Mouse (Mus musculus) yolk sac, embryonic 10.5 days (tissue): ENCODE measurements around the gene Phldb1.

Source experiments
- DNase-seq: peaks from one replicate; pipeline ENCODE4 v3.0.0-alpha.2; 2017; ENCODE audit warnings: low spot score

Gene Phldb1

DNA sequence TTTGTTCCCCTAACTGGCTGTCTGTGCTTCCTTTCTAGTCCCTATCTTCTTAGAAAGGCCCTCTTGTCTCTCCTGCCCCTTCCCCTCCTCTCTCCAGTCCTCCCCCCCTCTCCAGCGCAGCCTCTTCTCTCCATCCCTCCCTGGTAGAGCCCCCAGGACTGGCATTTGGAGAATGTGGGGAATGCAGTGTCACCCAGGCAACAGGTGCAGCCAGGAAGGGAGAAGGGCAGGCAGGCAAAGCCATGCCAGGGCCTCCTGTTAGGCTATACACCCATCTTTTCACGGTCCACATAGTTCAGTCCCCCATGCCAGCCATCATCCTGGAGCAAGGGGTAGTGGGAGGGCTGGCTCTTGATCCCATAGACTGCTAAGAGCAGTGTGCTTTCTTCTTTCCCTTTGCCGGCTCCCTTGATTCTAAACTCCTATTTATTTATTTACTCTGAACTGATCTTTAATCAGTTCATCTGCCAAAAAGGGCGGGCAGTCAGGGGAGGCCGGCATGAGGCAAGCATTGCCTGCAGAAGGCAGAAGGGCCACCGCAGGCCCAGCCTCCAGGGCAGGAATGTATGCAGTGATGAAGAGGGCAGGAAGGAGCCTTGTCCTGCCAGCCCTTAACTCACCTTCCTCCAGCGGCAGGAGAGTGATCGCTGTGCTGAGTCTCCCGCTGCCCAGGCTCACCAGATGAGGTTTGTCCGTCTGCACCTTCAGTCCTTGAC is 8.4 kb downstream of the Phldb1 start:
- DNase-seq: no peak

DNA sequence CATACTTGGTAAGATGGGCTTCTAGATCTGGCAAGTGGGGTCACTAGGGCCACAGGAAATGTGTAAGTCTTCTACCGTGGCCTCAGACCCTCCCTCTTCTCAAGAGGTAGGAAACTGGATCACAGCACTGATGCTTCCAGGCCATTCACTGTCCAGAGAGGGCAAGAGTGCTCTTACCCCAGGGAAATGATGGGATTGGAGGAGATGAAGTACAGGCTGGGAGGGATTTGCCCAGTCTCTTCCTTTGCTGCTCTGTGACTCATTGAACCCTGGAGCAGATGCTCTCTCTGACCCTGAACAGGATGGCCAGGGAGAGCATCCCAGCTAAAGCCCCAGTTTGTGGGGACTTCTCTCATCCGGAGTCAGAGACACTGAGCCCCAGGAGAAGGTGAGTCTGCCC is 10.3 kb downstream of the Phldb1 start:
- no peak for DNase-seq

DNA sequence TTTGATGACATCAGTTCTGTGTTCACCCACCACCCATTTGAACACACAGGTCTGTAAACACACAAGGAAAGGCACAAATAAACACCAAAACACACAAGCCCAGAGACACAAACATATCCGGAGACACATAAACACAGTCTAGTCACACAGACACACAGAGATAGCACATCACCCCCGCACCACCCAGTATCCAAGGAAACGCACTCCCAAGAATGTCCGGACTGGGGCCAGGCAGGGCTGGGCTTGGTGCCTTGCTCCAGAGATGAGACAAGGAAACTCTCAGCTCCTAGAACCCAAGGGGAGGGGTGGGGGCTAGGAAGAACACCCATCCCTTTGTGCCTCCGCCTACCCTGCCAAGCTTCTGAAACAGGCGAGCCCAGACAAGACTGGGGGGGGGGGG is 10.8 kb downstream of the Phldb1 start:
- DNase-seq: peak; percentile 24

DNA sequence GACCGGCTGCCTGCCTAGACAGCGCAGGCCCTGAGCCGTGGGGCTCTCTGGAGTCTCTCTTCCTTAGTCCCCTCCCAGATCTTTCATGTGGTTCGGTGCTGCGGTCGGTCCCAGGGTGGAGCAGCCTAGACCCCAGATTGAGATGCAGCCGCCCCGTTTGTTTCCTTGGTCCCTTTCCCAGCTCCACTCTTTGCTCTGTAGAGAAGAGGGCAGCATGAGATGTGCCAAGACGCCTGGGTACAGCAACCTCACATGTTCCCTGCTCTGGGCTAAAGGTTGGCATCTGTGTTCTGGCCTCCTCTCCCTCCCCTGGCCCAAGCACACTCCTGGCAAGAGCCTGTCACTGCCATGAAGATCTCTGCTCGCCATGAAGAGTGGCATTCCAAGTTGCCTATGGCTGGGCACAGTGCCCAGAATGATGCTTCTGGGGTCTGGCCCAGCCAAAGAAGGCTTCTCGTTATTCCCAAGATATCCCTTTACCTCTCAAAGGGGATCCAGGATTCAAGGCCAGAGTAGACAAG is 11.4 kb downstream of the Phldb1 start:
- DNase-seq: no peak

DNA sequence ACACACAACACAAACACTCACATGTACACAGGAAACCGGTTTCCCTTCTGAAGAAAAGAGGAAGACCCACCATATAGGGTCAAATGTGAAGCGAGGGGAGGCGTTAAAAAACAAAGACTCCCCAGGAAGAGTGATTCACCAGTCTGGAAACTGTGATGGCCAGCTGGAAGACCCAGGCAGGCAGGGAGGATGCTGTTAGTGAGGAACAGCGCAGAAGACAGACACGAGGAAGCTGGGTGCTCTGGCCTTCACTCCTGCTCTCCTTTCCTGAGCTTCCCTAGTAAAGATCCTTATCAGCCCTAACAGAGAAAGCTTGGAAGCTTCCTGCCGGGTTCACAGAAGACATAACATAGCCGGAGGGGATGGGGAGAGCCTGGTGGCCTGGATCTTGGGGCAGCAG is 12.0 kb downstream of the Phldb1 start:
- DNase-seq: no peak

DNA sequence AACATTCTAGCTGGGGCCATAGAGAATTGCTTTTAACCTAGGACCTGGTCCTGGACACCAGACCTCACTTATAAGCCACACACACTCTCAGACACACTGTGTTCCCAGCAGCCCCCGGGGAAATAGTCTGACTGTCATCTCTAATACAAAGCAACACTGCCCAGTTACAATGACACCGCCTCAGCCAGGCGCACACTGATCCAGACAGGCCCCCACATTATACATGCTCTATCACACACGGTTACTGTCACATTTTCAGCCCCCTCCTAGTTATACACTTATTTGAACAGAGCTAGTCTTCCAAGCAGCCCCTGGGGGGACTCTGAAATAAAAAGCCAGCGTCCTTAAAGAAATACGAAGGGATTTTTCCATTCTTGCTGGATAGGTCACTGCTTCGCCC is 12.4 kb downstream of the Phldb1 start:
- no peak for DNase-seq

DNA sequence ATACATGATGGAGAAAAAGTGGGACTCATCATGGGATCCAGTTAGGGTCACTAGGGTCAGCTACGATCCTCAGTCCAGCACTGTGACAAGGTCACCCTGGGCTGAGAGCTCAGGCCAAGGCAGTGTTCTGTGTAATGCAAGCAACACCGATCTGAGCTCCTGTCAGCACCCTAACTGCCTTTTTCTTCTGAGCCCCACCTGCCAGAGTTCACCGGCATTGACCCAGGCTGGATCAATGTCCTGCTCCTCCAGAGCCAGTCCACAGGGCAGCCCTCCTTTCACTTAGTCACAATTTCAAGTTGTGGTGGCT is 13.2 kb downstream of the Phldb1 start:
- no peak for DNase-seq

DNA sequence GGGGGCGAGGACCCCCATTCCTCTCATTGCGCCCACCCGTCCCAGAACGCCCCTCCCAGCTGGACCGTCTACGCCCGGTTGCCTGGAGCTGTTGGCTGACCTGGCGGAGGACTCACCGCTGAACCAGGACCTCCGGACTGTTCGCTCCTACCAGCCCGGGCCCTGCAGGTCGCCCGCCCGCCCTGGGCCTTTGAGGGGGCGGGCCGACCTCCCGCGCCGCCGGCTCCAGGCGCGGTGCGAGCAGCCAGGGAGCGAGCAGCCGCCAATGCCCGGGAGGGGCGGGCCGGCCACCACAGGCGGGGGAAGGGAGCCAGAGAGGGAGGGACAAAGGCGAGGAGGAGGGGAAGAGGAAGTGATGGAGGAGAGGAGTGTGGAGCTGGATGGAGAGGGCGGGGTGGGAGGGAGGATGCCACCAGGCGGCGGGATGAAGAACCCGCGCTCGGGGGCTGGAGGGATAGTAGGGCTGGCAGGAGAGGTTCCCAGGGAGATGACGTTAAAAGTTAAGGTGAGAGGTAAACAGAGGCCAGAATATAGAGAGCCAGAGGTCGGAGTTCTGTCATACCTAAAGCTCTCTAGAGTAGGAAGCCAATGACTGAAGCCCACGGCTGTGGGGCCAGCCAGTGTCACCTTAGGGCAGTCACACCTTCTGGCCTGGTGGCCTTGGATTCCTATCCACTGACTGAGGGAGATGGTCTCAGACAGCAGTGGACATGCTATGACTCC is 13.7 kb downstream of the Phldb1 start:
- peak; percentile 91 for DNase-seq

DNA sequence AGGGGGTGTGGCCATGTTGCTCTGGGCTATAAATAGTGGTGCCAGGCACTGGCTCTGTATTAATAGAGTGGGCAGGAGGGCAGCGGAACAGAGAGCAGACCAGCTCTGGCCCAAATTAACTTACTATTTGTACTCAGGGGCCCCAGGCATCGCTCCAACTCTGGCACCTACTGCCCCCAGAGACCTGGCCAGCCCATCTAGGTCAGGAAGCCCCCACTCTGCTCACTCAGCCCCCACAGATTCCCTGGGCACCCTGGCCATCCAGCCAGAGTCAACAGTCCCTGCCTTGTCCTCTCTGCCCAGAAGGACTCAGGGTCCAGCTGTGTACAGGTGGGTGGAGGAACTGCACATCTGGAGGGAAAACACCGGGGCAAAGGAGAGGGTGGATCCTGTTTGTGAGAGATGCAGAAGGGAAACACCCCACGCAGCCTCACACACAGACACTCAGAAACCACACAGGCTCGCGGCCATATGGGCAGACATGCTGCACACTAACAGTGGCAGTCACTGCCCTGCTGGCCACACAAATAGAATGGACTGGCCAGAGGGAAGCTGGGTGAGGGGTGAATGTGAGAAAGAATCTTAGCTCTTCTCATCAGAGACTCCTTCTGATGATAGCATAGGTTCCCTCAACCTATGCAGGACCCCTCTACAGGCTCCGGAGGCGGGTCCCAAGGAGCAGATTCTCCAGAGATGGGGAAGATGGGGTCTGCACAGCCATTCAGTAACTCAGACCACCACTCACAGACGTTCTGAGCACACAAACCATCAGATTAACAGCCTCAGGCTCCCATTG is 14.4 kb downstream of the Phldb1 start:
- DNase-seq: no peak

DNA sequence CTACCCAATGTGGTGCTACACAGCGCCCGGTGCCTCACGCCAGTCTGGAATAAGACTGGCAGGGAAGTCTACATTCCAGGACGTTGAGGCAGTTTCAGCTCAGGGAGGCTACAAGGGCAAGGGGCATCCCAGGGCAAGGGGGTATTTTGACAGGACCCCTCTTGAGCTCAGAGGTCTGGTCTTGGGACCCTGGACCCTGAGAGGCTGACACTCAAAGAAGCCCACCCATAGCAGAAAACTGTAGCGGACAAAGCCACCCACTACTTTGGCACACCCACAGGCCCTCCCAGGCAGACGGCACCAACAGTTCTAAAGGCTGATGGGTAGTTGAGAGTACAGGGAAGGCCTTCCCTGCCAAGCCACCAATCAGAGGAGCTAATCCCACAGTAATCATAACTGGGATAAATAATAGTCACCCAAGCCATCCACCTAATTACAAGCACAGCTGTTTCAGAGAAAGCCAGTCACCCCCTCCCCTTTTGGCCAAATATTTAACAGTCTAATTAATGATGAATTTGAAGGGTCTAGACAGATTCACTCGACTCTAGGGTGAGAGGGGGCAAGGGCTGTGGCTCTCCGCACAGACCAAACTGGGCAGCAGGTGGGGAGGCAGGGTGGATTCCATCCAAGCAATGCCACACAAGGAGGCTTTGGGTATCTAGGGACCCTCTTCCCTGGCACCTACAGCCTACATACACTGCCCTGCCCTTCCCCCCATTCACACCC is 15.2 kb downstream of the Phldb1 start:
- no peak for DNase-seq

DNA sequence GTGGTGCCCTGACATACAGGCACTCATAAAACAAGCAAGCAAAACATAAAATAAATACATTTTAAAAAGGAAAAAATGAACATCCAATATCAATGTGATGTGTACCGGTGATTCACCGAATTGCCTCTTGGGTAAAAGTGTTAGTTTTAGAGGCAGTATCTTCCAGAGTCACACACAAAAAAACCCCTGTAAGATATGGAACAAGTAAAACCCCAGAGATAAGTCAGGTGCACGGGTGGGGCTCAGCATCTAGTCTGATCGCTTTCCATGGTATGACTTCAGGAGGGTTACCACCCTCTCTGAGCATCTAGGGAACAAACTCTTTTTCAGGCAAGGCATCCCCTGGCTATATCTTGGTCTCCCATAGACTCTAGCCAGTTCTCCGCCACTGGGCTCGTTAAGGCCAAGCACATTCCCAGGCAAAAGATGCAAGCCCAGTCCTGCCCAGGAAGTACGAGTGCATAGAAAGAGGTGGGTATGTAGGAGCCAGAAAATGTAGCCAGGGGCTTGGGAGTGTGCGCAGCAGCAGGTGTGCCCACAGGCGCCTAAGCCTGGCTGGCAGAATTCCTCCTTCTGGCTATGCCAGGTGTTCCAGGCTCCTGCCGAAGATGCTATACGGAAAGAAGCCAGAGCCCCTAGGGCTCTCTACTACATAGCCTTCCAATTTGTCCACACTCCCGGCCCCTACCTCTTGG is 15.9 kb downstream of the Phldb1 start:
- no peak for DNase-seq

DNA sequence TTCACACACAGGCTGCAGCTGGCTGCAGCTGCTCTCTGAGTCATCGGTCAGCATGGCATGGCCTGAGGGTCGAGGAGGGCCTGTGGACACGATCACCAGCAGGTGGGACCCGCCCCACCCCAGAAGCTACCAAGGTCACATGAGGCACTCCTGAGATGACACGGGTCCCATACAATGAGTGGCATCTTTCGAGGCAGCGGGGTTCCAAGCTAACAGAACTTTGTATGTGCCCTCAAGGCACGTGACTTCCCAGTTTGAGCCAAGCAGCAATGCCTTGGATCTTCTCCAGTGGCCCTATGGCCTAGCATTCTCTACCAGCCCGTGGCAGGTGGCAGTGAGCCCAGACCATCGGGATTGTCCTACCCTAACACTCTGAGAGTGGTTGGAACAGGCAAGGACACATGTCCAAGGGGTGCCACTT is 17.2 kb downstream of the Phldb1 start:
- DNase-seq: no peak

DNA sequence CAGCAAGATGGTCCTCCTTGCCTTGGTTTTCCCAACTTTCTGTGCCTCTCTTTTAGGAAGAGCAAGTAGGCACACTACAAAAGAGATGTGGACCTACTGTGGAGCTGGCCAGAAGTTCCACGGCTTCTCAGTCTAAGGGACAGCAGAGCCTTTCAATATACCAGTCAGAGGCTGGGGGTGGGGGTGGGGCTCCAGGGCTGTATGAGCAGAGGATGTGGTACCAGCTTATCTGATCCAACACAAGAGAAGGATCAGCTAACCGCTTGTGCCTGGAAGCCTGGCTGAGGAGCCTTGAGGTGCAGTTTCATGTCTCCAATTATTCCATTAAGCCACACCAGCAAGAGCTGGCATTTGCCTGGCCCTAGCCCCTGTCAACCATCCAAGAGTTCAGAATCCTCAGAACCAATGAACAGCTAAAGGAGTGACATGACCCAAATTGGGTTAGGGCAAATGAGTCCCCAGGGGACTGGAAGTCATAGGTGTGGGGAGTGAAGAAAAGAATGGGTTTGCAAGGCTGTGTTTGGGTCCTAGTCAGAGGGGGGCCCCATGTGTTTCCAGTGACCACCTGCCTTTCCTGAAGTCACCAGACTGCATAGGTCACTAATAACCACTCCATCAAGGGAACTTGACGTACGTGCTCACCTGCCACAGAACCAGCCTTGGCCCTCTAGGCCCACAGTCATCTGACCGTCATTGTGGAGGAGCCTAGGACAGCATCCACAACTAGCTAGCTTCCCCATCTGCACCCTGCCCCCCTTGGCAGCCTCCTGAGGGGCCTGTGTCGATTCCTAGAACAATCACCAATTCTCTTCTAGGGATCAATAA is 17.8 kb downstream of the Phldb1 start:
- no peak for DNase-seq

DNA sequence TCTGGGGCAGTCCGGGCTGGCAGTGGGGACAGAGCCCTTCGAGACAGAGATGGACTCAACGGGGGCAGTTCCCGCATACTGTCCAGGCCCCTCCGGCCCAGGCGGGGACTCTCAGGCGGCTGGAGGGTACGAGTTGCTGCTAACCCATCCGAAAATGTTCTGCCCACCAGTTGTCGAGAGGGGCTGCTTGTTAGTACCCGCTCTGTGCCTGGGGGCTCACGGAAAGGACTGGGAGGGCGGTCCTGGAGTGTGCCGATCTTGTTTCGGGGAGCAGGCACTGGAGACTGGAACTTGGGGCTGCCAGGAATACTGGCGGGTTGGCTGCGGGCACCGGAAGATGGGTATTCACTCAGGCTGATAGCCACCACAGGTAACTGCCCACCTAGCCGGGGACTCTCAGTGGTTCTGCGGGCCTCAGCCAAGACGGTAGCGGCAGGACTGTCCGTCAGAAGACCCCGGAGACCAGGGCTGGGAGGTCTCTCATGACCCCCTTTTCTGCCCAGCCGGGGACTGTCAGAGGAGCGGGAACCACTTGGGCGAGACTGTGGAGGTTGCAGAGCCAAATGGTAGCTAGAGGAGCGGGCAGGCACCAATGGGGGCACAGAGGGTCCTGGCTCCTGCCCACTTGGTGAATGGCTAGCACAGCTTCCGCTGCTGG is 19.2 kb downstream of the Phldb1 start:
- DNase-seq: no peak

DNA sequence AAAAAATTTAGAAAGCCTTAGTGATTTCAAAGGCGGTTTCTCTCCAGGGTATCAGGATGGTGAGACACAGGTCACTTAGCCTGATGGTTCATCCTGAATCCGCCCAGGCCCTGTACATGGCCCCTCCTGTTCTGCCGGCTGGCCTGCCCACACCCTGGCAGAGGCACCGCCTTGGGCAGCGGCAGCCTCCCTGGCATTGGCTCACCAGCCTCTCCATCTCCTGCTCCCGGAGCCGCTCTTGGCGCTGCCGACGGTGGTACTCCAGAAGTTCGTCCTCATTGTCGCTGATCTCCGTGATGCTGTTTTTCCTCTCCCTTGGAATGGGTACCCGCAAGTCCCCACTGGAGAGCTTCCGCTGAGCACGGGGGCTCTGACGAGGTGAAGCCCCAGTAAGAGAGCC is 19.9 kb downstream of the Phldb1 start:
- DNase-seq: no peak

DNA sequence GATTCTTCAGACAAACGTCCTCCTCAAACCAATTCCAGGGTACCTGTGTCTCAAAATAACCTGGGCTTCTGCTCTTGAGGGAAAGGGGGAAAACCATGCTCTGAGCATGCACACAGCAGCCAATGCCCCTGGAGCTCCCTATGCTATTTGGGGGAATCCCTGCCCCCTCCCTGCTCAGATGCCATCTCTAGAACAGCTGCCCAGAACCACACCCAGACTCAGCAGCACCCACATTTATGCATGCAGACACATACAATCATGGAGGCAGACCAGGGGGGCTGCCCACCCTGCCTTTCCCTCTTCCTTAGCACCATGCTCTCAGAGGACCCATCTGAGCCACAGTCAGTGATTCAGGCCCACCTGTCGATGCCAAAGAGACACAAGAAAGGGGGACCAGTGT is 21.4 kb downstream of the Phldb1 start:
- DNase-seq: no peak

DNA sequence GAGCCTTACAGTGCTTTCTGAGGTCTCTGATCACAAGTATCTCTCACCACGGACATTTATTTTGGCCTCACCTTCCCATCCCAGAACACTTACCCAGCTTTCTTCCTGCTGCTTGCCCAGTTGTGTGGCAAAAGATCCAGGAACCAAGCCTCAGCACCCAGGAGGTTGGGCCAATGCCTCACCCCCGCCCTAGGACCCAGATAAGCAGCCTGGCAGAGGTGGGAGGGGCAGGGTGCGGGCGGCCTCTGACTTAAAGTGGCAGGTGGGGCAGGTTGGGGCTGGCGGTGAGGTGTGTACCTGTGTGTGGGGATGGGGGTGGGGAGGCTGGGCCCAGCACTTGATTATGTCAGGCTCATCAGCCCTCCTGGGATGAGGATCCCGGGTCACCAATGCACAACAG is 21.9 kb downstream of the Phldb1 start:
- no peak for DNase-seq

DNA sequence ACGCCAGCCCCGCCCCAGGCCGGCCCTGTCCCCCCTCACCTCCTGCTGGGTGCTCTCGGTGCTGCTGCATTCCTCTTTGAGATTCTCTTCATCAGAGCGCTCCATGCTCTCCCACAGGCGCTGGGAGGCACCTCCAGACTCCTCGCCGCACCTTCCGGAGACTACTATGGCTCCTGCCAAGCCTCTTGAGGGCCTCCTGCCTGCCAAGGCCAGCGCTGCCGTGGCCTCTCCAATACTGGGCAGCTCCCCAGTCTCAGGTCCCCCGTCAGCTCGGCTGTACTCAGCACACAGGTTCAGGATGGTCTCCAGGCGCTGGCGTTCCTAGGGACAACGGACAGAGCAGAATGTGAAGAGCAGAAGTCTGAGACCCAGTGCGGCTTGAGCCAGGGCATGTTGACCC is 23.4 kb downstream of the Phldb1 start:
- no peak for DNase-seq

DNA sequence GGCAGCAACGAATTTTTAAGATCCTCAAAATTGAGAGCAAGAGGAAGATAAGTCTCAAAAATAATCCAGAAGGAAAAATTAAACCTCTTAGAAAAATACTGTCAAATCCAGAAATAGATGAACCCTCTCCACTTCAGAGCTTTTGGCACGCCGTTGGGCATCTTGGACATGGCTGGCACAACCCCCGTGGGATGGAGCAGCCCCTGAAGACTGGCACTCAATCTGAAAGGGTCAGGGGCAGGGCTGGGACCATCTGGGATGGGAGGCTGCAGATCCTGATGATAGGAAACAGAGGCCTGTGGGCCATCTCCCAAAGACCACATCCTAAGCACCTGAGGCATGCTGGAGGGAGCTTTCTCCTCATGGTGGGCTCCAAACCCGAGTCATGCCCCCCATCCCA is 24.8 kb downstream of the Phldb1 start:
- no peak for DNase-seq

DNA sequence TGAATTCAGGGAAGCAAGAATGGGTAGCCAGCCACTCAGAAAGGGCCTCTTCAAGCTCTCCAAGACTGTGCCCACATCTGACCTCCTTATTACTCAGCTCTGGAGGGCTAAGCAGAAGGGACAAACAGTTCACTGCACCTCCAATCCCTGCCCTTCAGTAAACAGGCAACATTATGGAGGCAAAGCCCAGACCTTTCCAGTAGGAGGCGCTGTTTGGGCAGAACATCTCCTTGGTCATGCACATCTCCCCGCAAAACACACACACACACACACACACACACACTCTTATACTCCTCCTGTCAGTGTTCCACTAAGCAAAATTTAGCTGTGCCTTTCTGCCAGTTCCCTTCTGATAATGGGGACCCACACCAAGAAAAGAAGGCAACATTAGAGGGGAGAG is 25.4 kb downstream of the Phldb1 start:
- DNase-seq: no peak
